Mouse (Mus musculus) layer of hippocampus, adult 8-10 months (tissue): Measurements from ENCODE around the gene Fam169b. TPM values are rescaled to one million over a fixed set of nuclear protein-coding genes. Genes with fewer than 3 reads are reported as not detected.

Source experiments
- DNase-seq, 2 experiments: peaks; one replicate each; pipeline ENCODE4 v3.0.0; 2022; ENCODE audit warnings: low spot score in 2 of 2
- total RNA-seq, 4 experiments: library from RNA; stranded (reverse); gene quantifications; 2 replicates each; pipeline ENCODE4 v1.2.4; 2022

Fam169b gene
- total RNA-seq, 4 experiments from 2014 or later: 0.36 to 1.3 (median 0.81) TPM

DNA sequence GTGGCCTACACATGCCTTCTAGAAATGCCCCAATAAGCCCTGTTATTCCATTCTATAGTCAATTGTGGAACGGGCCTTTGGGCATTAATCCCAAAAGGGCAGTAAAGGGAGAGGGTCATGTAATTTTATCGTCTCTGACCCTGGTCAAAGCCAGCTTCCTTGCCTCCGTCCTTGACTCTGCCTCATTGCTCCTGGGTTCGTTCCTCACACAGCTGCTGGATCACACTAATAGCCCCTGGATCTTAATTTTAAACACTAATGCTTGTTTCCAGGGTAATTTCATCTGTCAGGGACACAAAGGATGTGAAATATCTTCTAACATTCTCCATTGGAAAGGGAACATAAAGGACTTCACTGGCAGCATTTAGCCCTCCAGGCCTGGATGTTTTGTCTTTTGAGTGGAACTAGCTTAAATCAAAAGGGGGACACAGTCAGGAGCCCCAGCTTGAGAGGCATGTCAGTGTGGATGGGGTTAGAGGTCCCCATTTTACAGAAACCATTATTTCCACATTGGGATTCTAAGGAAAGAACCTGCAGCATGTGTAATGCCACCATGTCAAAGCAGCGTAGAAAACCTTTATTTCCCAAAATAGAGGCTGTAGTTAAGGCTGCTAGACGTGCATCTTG is 122.2 kb downstream of the Fam169b start:
- no peak for DNase-seq

DNA sequence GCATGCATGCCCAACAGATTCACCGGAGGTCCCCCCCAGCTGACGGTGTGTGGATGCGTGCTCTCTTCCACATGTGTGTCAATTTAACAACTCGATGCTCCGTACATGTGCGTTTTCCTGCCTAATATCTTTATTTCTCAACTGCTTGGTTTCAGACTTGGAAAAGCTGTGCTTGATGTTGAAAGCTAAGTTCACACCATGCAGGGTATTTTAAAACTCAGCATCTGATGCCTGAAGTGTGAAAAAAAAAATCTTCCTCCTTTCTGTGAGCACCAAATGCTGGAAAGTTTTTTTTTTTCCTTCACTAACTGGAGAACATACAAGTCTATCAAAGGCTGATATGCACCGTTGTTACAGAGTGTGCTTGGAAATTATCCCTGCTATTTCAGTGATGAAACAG is 126.9 kb downstream of the Fam169b start:
- no peak for DNase-seq

DNA sequence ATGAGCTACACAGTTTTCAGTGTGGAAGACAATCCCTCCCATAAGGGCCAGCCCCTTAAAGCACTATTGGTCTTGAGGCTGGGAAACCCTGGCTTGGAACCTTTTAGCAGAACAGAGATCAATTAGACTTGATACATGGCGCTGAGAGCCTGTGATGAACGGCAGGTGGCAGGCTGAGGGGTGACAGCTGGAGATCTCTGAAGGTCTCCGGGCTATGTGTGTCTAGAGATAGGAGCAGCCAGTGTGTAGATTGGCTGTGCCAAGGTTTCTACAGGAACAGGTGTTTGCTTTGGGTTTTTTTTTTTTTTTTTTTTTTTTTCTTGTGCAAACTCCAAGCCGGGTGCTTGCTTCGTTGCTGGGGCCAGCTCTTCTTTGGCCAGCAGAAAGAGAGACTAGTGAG is 135.0 kb downstream of the Fam169b start:
- DNase-seq: no peak

Other genes starting within 250 kb of the Fam169b start
- gene Pgpep1l, start 9.6 kb upstream of the Fam169b start, total RNA-seq: 1 to 10 TPM; 2.7 to 5.4 (median 3.6) TPM